Mouse (Mus musculus) gastrocnemius, postnatal 25 days (tissue): ENCODE measurements around the gene Ccl1. TPM values are rescaled to one million over a fixed set of nuclear protein-coding genes. Genes with fewer than 3 reads are reported as not detected.

ENCODE experiments used
- DNase-seq: peaks from one replicate; pipeline ENCODE4 v3.0.0; 2022
- long read RNA-seq, 2 experiments: library from polyadenylated mRNA; stranded (forward); transcript quantifications; one replicate each; pipeline ENCODE4 v2.0.0; 2021
- total RNA-seq, 2 experiments: library from RNA; stranded (reverse); gene quantifications; 1 replicate in 1 of 2; 2 replicates in 1 of 2; pipeline ENCODE4 v1.2.3; 2021

Ccl1 gene
- total RNA-seq, result not detected
- long read RNA-seq, experiment 1, result 0 reads
- long read RNA-seq, experiment 2, result 0 reads

DNA sequence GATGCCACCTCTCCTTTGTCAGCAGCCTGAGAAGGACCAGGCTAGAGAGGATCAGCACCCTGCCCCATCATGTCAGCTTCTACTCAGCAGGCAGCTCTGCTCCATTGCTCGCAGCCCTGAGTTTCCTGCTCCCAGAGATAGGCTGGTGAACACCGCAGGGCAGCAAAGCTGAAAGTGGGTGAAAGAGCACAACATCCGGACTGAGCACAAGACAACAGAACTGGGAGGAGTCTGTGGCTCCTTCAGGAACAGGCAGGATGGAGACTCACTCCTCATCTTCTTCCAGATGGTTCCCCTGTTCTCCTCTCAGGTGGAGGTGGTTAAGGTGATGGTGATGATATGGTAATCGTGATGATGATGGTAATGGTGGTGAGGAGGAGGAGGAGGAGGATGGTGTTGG is at the start of gene Ccl1:
Ccl1 (minus strand) TSS at position 101 of the 400 bp plus-strand sequence.
- DNase-seq, result no peak

GRCm38 (mm10) chr11:82351039-82351438 is 45.5 kb upstream of the Ccl1 start:
- no peak for DNase-seq

GRCm38 (mm10) chr11:82340900-82341299 is 35.4 kb upstream of the Ccl1 start:
- no peak for DNase-seq

DNA sequence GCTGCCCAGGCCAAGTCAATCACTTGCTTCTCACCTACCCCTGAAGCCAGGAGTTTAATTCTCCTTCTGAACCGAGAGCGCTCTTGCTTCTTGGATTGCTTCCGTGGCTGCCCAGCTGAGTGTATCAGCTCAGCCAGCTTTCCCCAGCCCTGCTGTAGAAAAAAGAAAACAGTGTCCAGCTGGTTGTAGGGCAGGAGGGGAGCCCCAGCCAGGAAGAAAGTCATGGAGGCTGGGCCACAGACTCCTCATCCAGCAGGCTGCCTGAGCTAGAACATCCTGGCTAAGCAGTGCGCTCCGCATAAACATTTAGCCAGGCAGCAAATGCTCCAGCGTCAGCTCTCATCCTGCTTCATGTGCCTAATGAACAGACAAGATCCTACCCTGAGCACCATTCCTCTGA is 34.9 kb upstream of the Ccl1 start:
- DNase-seq, result no peak

- DNase-seq, result no peak
Observed at GRCm38 (mm10) chr11:82339921-82340401, 34.5 kb upstream of the Ccl1 start.

- no peak for DNase-seq
Observed at GRCm38 (mm10) chr11:82313153-82313552, 7.7 kb upstream of the Ccl1 start.

DNA sequence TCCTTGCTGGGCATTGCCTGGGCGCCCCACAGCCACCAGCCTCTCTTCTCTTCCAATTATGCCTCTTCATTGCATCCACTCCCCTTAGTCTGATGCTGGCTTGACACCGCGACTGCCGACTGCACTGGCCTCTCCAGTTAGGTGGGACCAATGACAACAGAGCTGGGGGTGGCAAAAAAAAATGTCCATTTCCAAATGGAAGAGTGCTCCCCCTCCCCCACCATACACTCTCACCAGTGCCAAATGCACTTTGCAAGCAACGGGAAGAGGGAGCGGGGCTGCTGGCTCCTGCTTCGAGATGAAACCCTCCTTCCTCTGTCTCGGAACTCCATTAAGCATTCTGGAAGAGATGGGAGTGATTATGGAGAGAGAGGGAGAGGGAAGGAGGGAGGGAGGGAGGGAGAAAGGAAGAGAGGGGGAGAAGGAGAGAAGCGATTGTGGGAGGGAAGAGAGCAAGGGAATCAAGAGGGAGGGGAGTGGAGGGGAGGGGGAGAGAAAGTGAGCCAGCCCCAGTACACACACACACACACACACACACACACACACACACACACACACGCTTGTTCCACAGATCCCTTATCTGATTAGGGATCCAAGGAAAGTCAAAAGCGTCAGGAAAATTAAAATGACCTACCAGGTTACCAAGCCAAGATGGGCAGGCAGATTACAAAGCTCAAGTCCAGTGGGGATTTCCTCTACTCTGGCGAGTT is 5.0 kb upstream of the Ccl1 start:
- no peak for DNase-seq

- no peak for DNase-seq
Observed at GRCm38 (mm10) chr11:82297895-82298294, 7.6 kb downstream of the Ccl1 start.

GRCm38 (mm10) chr11:82290841-82291240 is 14.6 kb downstream of the Ccl1 start:
- no peak for DNase-seq

DNA sequence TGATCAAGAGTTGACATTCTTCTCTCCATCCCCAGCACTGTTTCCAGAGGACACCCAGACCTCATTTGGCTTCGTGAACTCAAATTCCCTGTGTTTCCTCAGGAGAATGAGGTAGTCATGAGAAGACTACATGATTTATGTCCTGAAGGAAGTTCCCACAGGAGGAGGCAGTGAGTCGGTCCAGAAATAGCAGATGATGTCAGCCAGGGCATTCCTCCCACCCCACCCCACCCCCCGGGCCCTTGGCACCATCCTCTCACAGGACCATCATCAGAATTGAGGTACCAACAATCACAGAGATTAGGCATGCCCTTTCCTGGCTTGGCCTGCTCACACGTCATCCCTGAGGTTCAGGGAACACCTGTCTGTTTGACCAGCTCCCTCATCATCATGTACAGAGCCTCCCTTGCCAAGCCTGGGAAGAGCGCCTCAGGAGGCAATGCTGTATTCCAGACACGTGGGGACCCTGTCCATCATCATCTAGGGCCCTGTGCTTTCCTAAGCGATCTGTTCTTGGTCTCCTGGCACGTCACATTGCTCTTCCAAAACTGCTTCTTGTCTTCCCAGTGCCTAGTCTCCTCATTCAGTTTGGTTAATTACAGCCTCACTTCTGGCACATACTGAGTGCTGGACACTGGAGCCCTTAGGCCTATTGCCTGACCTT is 31.2 kb downstream of the Ccl1 start:
- DNase-seq, result no peak

DNA sequence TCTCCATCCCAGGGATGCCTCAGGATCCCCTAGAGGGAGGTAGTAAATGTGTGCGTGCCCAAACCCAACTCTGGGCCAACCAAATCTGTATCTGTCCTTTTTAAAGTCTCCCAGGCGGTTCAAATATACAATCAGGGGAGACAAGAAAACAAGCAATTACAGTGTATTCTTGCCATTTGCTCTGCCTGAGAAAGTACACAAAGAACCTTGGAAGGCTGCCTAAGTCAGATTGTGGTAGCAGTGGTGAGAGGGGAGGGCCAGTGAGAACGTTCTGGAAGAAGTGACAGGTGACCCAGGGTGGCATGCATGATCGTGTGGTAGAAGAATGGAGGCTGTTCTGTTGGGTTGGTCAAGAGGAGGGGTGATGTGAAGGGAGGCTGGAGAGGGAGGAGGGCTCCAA is 46.4 kb downstream of the Ccl1 start:
- no peak for DNase-seq

DNA sequence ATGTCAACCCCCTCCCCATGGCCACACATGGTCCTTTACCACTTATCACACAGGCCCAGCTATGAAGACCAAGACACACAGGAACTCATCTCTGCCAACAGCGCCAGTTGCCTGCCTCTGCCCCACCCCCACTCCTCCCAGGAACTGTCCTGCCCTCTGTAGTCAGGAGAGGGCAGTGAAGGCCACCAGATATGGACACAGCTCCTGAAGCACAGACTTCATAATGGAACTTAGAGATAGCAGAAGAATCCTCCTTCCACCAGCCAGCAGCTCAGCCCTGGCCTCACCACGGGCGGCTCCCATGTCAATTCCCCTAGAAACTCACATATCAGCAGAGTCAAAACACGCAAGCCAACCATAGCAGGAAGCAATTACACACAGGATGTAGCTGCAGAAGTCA is 49.9 kb downstream of the Ccl1 start:
- peak; percentile 13 for DNase-seq

GRCm38 (mm10) chr11:82253421-82253820 is 52.1 kb downstream of the Ccl1 start:
- no peak for DNase-seq

DNA sequence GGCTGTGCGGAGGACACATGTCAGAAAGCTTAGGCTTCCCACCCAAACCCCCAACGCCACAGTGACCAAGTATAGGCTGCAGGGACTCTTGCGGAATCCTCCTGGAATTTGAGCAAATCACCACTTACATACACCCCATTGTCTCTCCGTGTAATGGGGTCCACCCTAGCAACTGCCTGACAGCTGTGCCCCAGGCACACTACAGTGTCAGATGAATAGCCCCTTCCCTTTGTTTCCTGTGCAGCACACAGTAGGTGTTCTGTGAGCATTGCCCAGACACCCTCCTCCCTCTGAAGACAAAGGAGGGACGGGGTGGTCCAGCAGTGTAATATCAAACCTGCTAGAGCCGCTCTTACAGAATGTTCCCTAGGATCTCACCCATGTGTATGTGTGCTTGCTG is 54.2 kb downstream of the Ccl1 start:
- DNase-seq, result no peak

GRCm38 (mm10) chr11:82249945-82250344 is 55.5 kb downstream of the Ccl1 start:
- no peak for DNase-seq

- DNase-seq, result no peak
Observed at GRCm38 (mm10) chr11:82237439-82237838, 68.1 kb downstream of the Ccl1 start.

- DNase-seq, result no peak
Observed at GRCm38 (mm10) chr11:82235551-82236207, 69.8 kb downstream of the Ccl1 start.

GRCm38 (mm10) chr11:82233991-82234390 is 71.5 kb downstream of the Ccl1 start:
- no peak for DNase-seq

GRCm38 (mm10) chr11:82226976-82227375 is 78.5 kb downstream of the Ccl1 start:
- DNase-seq, result no peak

- DNase-seq, result no peak
Observed at GRCm38 (mm10) chr11:82225936-82226335, 79.6 kb downstream of the Ccl1 start.

DNA sequence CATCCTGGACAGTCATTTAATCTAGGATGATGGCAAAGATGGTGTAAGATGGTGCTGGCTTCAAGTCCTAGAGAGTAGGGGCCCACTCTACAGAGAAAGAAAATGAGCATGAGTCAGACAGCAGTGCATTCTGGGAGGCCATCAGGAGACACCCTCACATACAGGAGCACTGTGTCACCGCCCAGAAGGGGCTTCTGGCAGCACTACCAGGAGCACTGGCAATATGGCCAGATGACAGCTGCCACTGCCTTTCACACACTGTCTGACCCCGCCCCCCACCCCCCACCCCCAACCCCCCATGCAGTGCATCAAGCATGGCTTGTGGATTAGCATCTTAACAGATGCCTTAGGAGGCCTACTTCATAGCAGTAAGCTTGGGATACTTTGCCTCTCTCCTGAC is 89.0 kb downstream of the Ccl1 start:
- DNase-seq, result no peak

GRCm38 (mm10) chr11:82214405-82214804 is 91.1 kb downstream of the Ccl1 start:
- no peak for DNase-seq

- no peak for DNase-seq
Observed at GRCm38 (mm10) chr11:82206960-82207488, 98.5 kb downstream of the Ccl1 start.
